Mouse (Mus musculus): ENCODE measurements around the gene Col5a1.

Gene Col5a1

GRCm38 (mm10) chr2:27923718-27924117 is 37.5 kb downstream of the Col5a1 start:
- no peak for DNase-seq

GRCm38 (mm10) chr2:27924463-27924862 is 38.2 kb downstream of the Col5a1 start:
- no peak for DNase-seq

- DNase-seq = peak; percentile 72 to 78
These were observed 40.4 kb downstream of the Col5a1 start for GRCm38 (mm10) chr2:27926478-27927165.

- DNase-seq = no peak
These were observed 44.3 kb downstream of the Col5a1 start for GRCm38 (mm10) chr2:27930471-27931015.

GRCm38 (mm10) chr2:27931130-27931529 is 44.9 kb downstream of the Col5a1 start:
- DNase-seq = no peak

- no peak for DNase-seq
These were observed 45.7 kb downstream of the Col5a1 start for GRCm38 (mm10) chr2:27931971-27932370.

- no peak for DNase-seq
These were observed 48.0 kb downstream of the Col5a1 start for GRCm38 (mm10) chr2:27934269-27934668.

GRCm38 (mm10) chr2:27934831-27935230 is 48.6 kb downstream of the Col5a1 start:
- DNase-seq = no peak

GRCm38 (mm10) chr2:27935441-27935840 is 49.2 kb downstream of the Col5a1 start:
- no peak for DNase-seq

- peak; percentile 52 to 71 for DNase-seq
These were observed 50.5 kb downstream of the Col5a1 start for GRCm38 (mm10) chr2:27936607-27937191.

- no peak for DNase-seq
These were observed 53.2 kb downstream of the Col5a1 start for GRCm38 (mm10) chr2:27939433-27939832.

GRCm38 (mm10) chr2:27940144-27940543 is 53.9 kb downstream of the Col5a1 start:
- peak; percentile 46 to 51 for DNase-seq

GRCm38 (mm10) chr2:27947252-27947651 is 61.0 kb downstream of the Col5a1 start:
- no peak for DNase-seq

GRCm38 (mm10) chr2:27947917-27948316 is 61.7 kb downstream of the Col5a1 start:
- no peak for DNase-seq

GRCm38 (mm10) chr2:27953866-27954265 is 67.6 kb downstream of the Col5a1 start:
- peak; percentile 39 to 40 for DNase-seq

GRCm38 (mm10) chr2:27954924-27955323 is 68.7 kb downstream of the Col5a1 start:
- DNase-seq = no peak

GRCm38 (mm10) chr2:27956751-27957150 is 70.5 kb downstream of the Col5a1 start:
- no peak for DNase-seq

- DNase-seq = no peak
These were observed 71.0 kb downstream of the Col5a1 start for GRCm38 (mm10) chr2:27957184-27957583.

GRCm38 (mm10) chr2:27959275-27959674 is 73.0 kb downstream of the Col5a1 start:
- DNase-seq = no peak

- no peak for DNase-seq
These were observed 75.0 kb downstream of the Col5a1 start for GRCm38 (mm10) chr2:27961190-27961589.

GRCm38 (mm10) chr2:27962406-27962805 is 76.2 kb downstream of the Col5a1 start:
- peak; percentile 38 to 39 for DNase-seq

- DNase-seq = peak; percentile 58 to 65
These were observed 82.9 kb downstream of the Col5a1 start for GRCm38 (mm10) chr2:27969158-27969557.

- DNase-seq = peak; percentile 64 to 76
These were observed 87.6 kb downstream of the Col5a1 start for GRCm38 (mm10) chr2:27973840-27974239.

- no peak for DNase-seq
These were observed 89.6 kb downstream of the Col5a1 start for GRCm38 (mm10) chr2:27975786-27976185.

Data from cerebellum, adult 18-20 months (tissue).